8 mouse cellular contexts compared by ENCODE assay signal in the genomic region with DNA sequence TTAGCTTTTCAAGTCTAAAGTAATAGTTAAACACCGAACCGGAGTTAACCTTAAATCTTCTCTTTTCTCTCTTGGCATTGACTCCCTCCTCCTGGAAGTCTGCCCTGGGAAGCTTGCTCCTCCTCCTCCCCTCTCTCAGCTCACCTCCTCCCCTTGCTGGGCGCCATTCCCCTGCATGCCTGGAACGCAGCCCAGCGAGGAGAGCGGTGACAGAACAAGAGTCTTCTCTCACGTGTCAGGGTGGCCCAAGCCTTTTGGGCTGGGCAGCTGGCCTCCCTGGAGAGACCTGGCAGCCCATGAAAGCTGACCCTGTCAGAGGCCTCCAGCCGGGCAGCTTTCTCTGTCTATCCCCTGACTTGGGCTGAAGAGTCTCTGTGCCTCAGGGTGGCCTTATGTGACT.
DNase-seq lines count a peak whose midpoint lies in the region.

No protein-coding gene starts in this region.

- DNase-seq in Muller cell, postnatal 12 days (ENCODE audit: inconsistent ontology term), result peak; percentile 72
- peak; percentile 89 for DNase-seq in adrenal gland, postnatal 10 days
- peak; percentile 69 to 71 for DNase-seq in frontal cortex, postnatal 36 days (ENCODE audit: low spot score in 2 of 2)
- peak; percentile 88 for DNase-seq in heart, postnatal 4 days
- DNase-seq in left cerebral cortex, postnatal 4 days, result peak; percentile 72
- peak; percentile 70 for DNase-seq in ovary, adult 18-20 months (ENCODE audit: low spot score)
- DNase-seq in c-Kit-positive CD71-positive TER-119-positive erythroid progenitor cells, embryonic 14.5 days (ENCODE audit: low spot score), result no peak
- DNase-seq in embryo, embryonic 11 days, result no peak

- intact Hi-C loops in left cerebral cortex, postnatal 4 days (cut with DNase I), result no loop called here

Comparison
In these comparisons a context has a peak if more than half of its experiments do, and no peak if none do; other contexts are left out.
1. DNase-seq: peak in Muller cell, postnatal 12 days (single experiment), adrenal gland, postnatal 10 days (single experiment), frontal cortex, postnatal 36 days (2 of 2), heart, postnatal 4 days (single experiment), left cerebral cortex, postnatal 4 days (single experiment) and ovary, adult 18-20 months (single experiment); none in c-Kit-positive CD71-positive TER-119-positive erythroid progenitor cells, embryonic 14.5 days (single experiment) and embryo, embryonic 11 days (single experiment).